Mouse (Mus musculus) inflammation-experienced regulatory T-cells (primary cell): ENCODE measurements around the gene Atp5c1. TPM values are rescaled to one million over a fixed set of nuclear protein-coding genes. Genes with fewer than 3 reads are reported as not detected.

ENCODE experiments used
- polyA plus RNA-seq, 2 experiments: library from polyadenylated mRNA; unstranded; fragments of 100-300 nt; shearing (Covaris generic); gene quantifications; one replicate each; pipeline ENCODE4 v1.2.1; 2017

Gene Atp5c1
- polyA plus RNA-seq: 100 to 1,000 TPM; 390 to 421 TPM

DNA sequence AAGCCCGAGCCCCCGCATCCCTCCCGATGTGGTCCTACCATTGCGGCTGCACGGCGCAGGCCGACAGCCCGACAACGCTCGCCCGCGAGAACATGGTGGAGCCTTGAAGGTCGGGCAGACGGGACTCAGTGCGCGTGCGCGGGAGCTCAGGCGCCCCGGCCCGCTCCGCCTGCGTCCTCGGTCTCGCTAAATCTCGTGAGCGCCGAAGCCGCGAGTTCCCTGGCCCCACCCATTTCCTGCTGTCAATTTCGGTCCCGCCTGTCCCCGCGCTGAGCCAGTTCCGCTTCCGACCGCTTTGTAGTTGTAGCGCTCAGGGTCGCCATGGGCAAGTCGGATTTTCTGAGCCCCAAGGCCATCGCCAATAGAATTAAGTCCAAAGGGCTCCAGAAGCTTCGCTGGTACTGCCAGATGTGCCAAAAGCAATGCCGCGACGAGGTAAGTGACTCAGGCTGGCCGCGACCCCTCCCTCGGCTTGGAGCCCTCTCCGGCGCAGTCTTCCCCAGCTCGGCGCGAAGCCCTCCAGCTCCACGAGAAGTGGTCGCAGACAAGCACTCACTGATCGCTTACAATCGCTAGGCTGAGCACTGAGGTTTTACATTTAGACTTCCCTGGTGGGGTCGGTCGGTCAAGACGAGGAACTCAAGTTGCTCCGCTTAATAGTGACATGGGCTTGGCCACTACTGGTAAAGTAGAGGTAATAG lies at the start of gene Atp5c1, which contains the start of gene Kin:
TSS of gene Atp5c1 (minus strand) at position 201 of the 701 bp plus-strand sequence.
TSS of gene Kin (plus strand) at position 284 of the 701 bp plus-strand sequence.

DNA sequence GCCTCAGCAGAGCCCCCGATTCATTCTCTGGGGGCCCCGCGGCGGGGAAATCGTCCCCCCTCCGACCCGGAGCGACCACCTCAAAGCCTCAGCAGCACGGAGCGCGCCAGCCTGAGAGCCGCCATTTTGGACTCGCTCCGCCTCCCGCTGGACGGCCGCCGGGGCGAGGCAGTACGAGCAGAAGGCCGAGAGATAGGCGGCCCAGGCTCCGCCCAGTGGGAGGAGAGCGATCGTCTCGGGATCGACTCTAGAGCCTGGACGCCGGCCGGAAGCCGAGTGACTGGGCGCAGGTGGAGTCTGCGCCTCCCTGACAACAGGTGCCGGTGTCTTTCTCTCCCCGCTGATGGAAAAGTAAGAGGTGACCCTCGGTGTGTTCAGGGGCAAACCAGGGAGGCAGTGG lies 31.8 kb downstream of the Atp5c1 start, which contains the start of gene Taf3:
TSS of gene Taf3 (minus strand) at position 136 of the 400 bp plus-strand sequence.

Other genes starting within 250 kb of the Atp5c1 start
- under 1 TPM; 0.35 to 0.37 TPM for gene 4930412O13Rik, start 199.3 kb downstream of the Atp5c1 start, polyA plus RNA-seq
- 1 to 10 TPM; 1.6 to 3.6 TPM for gene 9230102O04Rik, start 191.0 kb downstream of the Atp5c1 start, polyA plus RNA-seq
- 100 to 1,000 TPM; 152 to 154 TPM for gene Gata3, start 190.5 kb downstream of the Atp5c1 start, polyA plus RNA-seq
- gene Taf3, start 31.9 kb downstream of the Atp5c1 start, polyA plus RNA-seq: 10 to 100 TPM; 19.6 to 29.4 TPM
- gene Kin, start 83 bp upstream of the Atp5c1 start, polyA plus RNA-seq: 10 to 100 TPM; 29.4 to 57.3 TPM
- gene Itih2, start 50.9 kb upstream of the Atp5c1 start, polyA plus RNA-seq: under 1 TPM in 1 of 2 experiments, not detected in 1; 0.75 TPM
- gene Itih5, start 73.1 kb upstream of the Atp5c1 start, polyA plus RNA-seq: 10 to 100 TPM in 1 of 2 experiments, 1 to 10 TPM in 1; 2.3 to 12.4 TPM